8 mouse cellular contexts compared by ENCODE assay signal in the genomic region with DNA sequence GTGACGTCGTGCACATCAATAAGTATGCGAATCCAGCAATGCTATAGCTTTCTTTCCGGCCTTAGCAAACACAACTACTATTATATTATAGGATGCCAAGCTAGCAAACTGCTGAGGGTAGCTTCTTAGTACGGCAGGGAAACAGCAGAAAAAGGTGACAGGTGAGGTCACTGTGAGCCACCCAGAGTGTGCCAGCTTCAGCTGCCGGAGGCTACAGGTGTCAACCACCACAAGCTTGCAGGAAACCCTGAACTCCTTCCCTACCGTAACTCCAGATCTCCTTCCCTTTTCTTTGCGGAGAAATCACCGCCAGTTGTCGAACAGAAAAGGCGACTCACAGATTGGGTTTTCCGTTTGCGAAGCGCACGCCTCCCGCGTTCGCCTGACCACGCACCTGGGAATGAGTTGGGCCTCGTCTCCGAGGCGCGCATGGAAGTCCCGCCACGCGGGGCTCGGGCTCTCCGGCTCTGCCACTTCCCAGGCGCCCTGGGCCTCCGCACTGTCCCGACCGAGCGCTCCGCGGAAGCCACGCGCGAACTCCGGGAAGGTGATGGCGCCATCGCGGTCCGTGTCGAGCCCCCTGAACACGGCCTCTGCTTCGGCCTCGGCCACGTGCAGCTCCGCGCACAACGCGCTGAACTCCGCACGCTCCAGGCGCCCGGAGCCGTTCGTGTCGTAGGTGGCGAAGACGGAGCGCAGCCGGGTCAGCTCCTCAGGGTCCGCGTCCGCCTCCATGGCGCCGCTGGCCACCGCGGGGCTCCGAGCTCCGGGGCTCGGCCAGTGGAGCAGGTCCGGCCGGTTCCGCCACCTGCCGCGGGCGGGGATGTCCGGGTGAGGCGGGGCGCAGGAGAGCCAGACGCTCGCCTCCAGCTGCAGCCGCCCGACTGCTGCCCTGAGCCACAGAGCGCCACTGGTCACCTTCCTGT. TPM values are rescaled to one million over a fixed set of nuclear protein-coding genes. Genes with fewer than 3 reads are reported as not detected.
DNase-seq lines count a peak whose midpoint lies in the region; ATAC-seq and TF ChIP-seq lines count a peak whose summit lies in the region.

A gene (minus strand): TSS at position 735 of the 926 bp plus-strand sequence.

- no peak within 1 kb of the TSS for H3K9ac ChIP-seq in liver, embryonic 15.5 days
- H3K9ac ChIP-seq in neural tube, embryonic 14.5 days (replicated peaks; ENCODE audit: low read depth, low read length): peak within 1 kb of the TSS; percentile 43

- H3K4me1 ChIP-seq in thymus, adult 2 months (replicated peaks; ENCODE audit: control insufficient read depth, insufficient read depth, low read length): no peaks in the 10 kb centered on the region
- no peaks in the 10 kb centered on the region for H3K4me1 ChIP-seq in liver, embryonic 15.5 days (replicated peaks)
- H3K4me1 ChIP-seq in neural tube, embryonic 14.5 days (ENCODE audit: control insufficient read depth, insufficient read depth, low read length): no peaks in the 10 kb centered on the region

- TF ChIP-seq POLR2A in thymus, adult 2 months (IDR thresholded peaks at IDR 0.05; ENCODE audit: control insufficient read depth, extremely low read depth, insufficient read depth, low read length, poor library complexity): no peak

- H3K4me2 ChIP-seq in liver, embryonic 15.5 days: peak within 1 kb of the TSS; percentile 45
- peak within 1 kb of the TSS; percentile 96 for H3K4me2 ChIP-seq in neural tube, embryonic 14.5 days (ENCODE audit: low read depth, low read length)

- H3K9me3 ChIP-seq in liver, embryonic 15.5 days (replicated peaks): no peaks in the 10 kb centered on the region
- no peaks in the 10 kb centered on the region for H3K9me3 ChIP-seq in neural tube, embryonic 14.5 days (ENCODE audit: control insufficient read depth, low read length)

- no peaks in the 10 kb centered on the region for H3K27me3 ChIP-seq in thymus, adult 2 months (ENCODE audit: control insufficient read depth, insufficient read depth, low read length)
- H3K27me3 ChIP-seq in liver, embryonic 15.5 days: peaks cover 11% of the 10 kb centered on the region
- H3K27me3 ChIP-seq in neural tube, embryonic 14.5 days (ENCODE audit: control insufficient read depth, insufficient read depth, low read length): peaks cover 4% of the 10 kb centered on the region; the same call in 1 of the 2 replicates

- peak; percentile 1 for DNase-seq in thymus, adult 2 months
- DNase-seq in thymus, postnatal 25 days: no peak
- peak; percentile 22 for DNase-seq in kidney, adult 11 months
- DNase-seq in urinary bladder, postnatal 25 days (ENCODE audit: low spot score): peak; percentile 80
- DNase-seq in natural killer cell, adult 2 months (ENCODE audit: low spot score in 2 of 2): no peak

- TF ChIP-seq CTCF in thymus, adult 2 months (IDR thresholded peaks at IDR 0.05; ENCODE audit: borderline replicate concordance, control insufficient read depth, extremely low read depth, insufficient read depth, low read length, poor library complexity): no peak

- H3K27ac ChIP-seq in thymus, adult 2 months (ENCODE audit: control insufficient read depth, insufficient read depth, low read length): no peak within 1 kb of the TSS
- no peak within 1 kb of the TSS for H3K27ac ChIP-seq in liver, embryonic 15.5 days (replicated peaks)
- no peak within 1 kb of the TSS for H3K27ac ChIP-seq in neural tube, embryonic 14.5 days (ENCODE audit: low read depth, low read length)

- WGBS in thymus, adult 2 months: 13% methylated on average over 87 of the region's 87 CpGs
- WGBS in liver, embryonic 15.5 days (ENCODE audit: insufficient replicate concordance): 4% methylated on average over 86 of the region's 87 CpGs
- WGBS in neural tube, embryonic 14.5 days: 6% methylated on average over 87 of the region's 87 CpGs

- peak; percentile 74 for ATAC-seq in frontal cortex, adult (ENCODE audit: low TSS enrichment)
- no peak for ATAC-seq in liver, embryonic 15.5 days (ENCODE audit: insufficient read depth)
- peak; percentile 90 for ATAC-seq in neural tube, embryonic 14.5 days (ENCODE audit: low read depth)

- no peak within 1 kb of the TSS; the same call in 1 of the 2 replicates for H3K4me3 ChIP-seq in thymus, adult 2 months (ENCODE audit: control insufficient read depth, insufficient read depth, low read length)
- peak within 1 kb of the TSS; percentile 18 for H3K4me3 ChIP-seq in liver, embryonic 15.5 days (replicated peaks)
- peak within 1 kb of the TSS; percentile 44 for H3K4me3 ChIP-seq in neural tube, embryonic 14.5 days (ENCODE audit: low read depth, low read length)

- H3K36me3 ChIP-seq in thymus, adult 2 months (ENCODE audit: control insufficient read depth, insufficient read depth, low read length): no peaks in the 10 kb centered on the region
- H3K36me3 ChIP-seq in liver, embryonic 15.5 days (replicated peaks): no peaks in the 10 kb centered on the region
- H3K36me3 ChIP-seq in neural tube, embryonic 14.5 days (ENCODE audit: control insufficient read depth, insufficient read depth, low read length): no peaks in the 10 kb centered on the region

RNA-seq across cellular contexts. Expression of the gene that starts here (rescaled TPM):
- polyA plus RNA-seq in thymus, adult 2 months (2012; rRNA removed): 0.77 and 1.1 TPM in 2 replicates
- polyA plus RNA-seq in liver, embryonic 15.5 days (2015; fragmentation: Nextera tagmentation; extraction: Ambion mirVana): 0.03 and 0.07 TPM in 2 replicates
- polyA plus RNA-seq in neural tube, embryonic 14.5 days (2014; fragmentation: Nextera tagmentation; extraction: Ambion mirVana): 0.60 and 0.62 TPM in 2 replicates

Comparison
In these comparisons a context has a peak if more than half of its experiments do, and no peak if none do; other contexts are left out.
1. DNase-seq: peak in thymus, adult 2 months (single experiment), kidney, adult 11 months (single experiment) and urinary bladder, postnatal 25 days (single experiment); none in thymus, postnatal 25 days (single experiment) and natural killer cell, adult 2 months (0 of 2).
2. Peak in ATAC-seq, H3K4me3 ChIP-seq, H3K9ac ChIP-seq and H3K4me2 ChIP-seq in neural tube, embryonic 14.5 days; RNA of the gene not detected or under 1 TPM.